Comparison of ENCODE assay signal across 30 mouse cellular contexts in genomic region chr7:98139216-98139615, GRCm38 (mm10). TPM values are rescaled to one million over a fixed set of nuclear protein-coding genes. Genes with fewer than 3 reads are reported as not detected.
A peak's percentile ranks its signal among the peaks of the same experiment; 100 is the strongest.
DNase-seq lines count a peak whose midpoint lies in the region; ATAC-seq and TF ChIP-seq lines count a peak whose summit lies in the region.
"Had no signal": no experiment of that assay in that cellular context is flagged by ENCODE, and none has a peak within 500 bp of the region (broad histone marks: within the 10 kb centered on the region; RNA-seq: fewer than 3 reads in every experiment).

No protein-coding gene starts in this region.

- H3K4me1 ChIP-seq in heart, embryonic 14.5 days (ENCODE audit: control insufficient read depth in 2 of 2, insufficient read depth in 2 of 2, low read length in 2 of 2), result peaks cover 16 to 21% of the 10 kb centered on the region in 2 experiments
- H3K4me1 ChIP-seq in heart, adult 2 months (ENCODE audit: control insufficient read depth, insufficient read depth, low read length), result no peaks in the 10 kb centered on the region

- TF ChIP-seq EP300 in heart, adult 2 months (IDR thresholded peaks at IDR 0.05; ENCODE audit: insufficient read depth, low read depth, low read length), result no peak

- no peaks in the 10 kb centered on the region for H3K36me3 ChIP-seq in heart, embryonic 14.5 days (ENCODE audit: control insufficient read depth, insufficient read depth, low read length)
- no peaks in the 10 kb centered on the region for H3K36me3 ChIP-seq in heart, adult 2 months (ENCODE audit: control insufficient read depth, insufficient read depth, low read length)
- H3K36me3 ChIP-seq: embryonic facial prominence, embryonic 13.5 days; forebrain, embryonic 10.5 days; forebrain, embryonic 15.5 days; G1E; hindbrain, embryonic 10.5 days had no signal

- no peak for ATAC-seq in heart, embryonic 14.5 days (ENCODE audit: insufficient number of reproducible peaks, insufficient read depth, low FRiP score, low read depth)
- ATAC-seq: forebrain, embryonic 15.5 days; hindbrain, embryonic 16.5 days; midbrain, embryonic 13.5 days; Patski had no signal

- 10% methylated on average over 9 of the region's 9 CpGs for WGBS in heart, embryonic 14.5 days
- WGBS in heart, adult 2 months, result 31% methylated on average over 9 of the region's 9 CpGs

- H3K27me3 ChIP-seq in heart, embryonic 14.5 days (ENCODE audit: control insufficient read depth, insufficient read depth, low read length), result no peaks in the 10 kb centered on the region
- no peaks in the 10 kb centered on the region for H3K27me3 ChIP-seq in heart, adult 2 months (ENCODE audit: control insufficient read depth, insufficient read depth, low read length)
- H3K27me3 ChIP-seq: embryonic facial prominence, embryonic 13.5 days; forebrain, embryonic 15.5 days; midbrain, embryonic 13.5 days; neural tube, embryonic 13.5 days; Patski had no signal

- H3K4me3 ChIP-seq in heart, embryonic 14.5 days (ENCODE audit: control insufficient read depth in 1 of 2, insufficient read depth in 1 of 2, low read depth in 1 of 2, low read length in 2 of 2), result no peak overlapping the region
- H3K4me3 ChIP-seq in heart, adult 2 months, result no peak overlapping the region
- H3K4me3 ChIP-seq: embryonic facial prominence, embryonic 13.5 days; forebrain, embryonic 10.5 days; forebrain, embryonic 15.5 days; hindbrain, embryonic 10.5 days; midbrain, embryonic 13.5 days; neural tube, embryonic 13.5 days had no signal

- peak; percentile 56 for DNase-seq in adrenal gland, adult 2 months
- DNase-seq in adrenal gland, postnatal 4 days (ENCODE audit: low spot score in 2 of 2), result no peak
- peak; percentile 49 for DNase-seq in embryo, embryonic 11 days
- no peak for DNase-seq in embryo, embryonic 9.5 days (ENCODE audit: extremely low spot score)
- DNase-seq in heart, adult 2 months, result no peak
- DNase-seq in retina, postnatal 1 day, result peak; percentile 45
- no peak for DNase-seq in retina, embryonic 14.5 days (ENCODE audit: low spot score)
- DNase-seq: cerebellum, adult 18-20 months; cerebellum, postnatal 14 days; gastrocnemius, postnatal 25 days; heart, adult 11 months; kidney, adult 8-10 months; kidney, postnatal 4 days; liver; lung, adult 2 months; lung, postnatal 10 days; right cerebral cortex, postnatal 14 days had no signal

- H3K27ac ChIP-seq in heart, embryonic 14.5 days (replicated peaks in 1 of 2; ENCODE audit: control insufficient read depth in 1 of 2, insufficient read depth in 1 of 2, low read depth in 2 of 2, low read length in 2 of 2), result peak overlapping the region in 1 of 2 experiments; percentile 19; a peak in 1 of 4 replicates
- H3K27ac ChIP-seq in heart, adult 2 months, result no peak overlapping the region
- H3K27ac ChIP-seq: embryonic facial prominence, embryonic 13.5 days; forebrain, embryonic 10.5 days; forebrain, embryonic 15.5 days; hindbrain, embryonic 10.5 days; kidney, postnatal 0 days; liver, embryonic 14.5 days; macrophage; midbrain, embryonic 13.5 days; neural tube, embryonic 13.5 days had no signal

- TF ChIP-seq POLR2A in heart, adult 2 months (IDR thresholded peaks at IDR 0.05; ENCODE audit: insufficient read depth, low read depth, low read length), result no peak

- H3K9ac ChIP-seq in heart, embryonic 14.5 days (ENCODE audit: low read length), result no peak overlapping the region
- H3K9ac ChIP-seq in heart, adult 2 months (ENCODE audit: low read depth, low read length), result no peak overlapping the region
- H3K9ac ChIP-seq: embryonic facial prominence, embryonic 13.5 days; forebrain, embryonic 15.5 days; liver, embryonic 14.5 days; midbrain, embryonic 13.5 days; neural tube, embryonic 13.5 days had no signal

- no peaks in the 10 kb centered on the region for H3K9me3 ChIP-seq in heart, embryonic 14.5 days (ENCODE audit: control insufficient read depth, low read length)
- H3K9me3 ChIP-seq: embryonic facial prominence, embryonic 13.5 days; forebrain, embryonic 10.5 days; forebrain, embryonic 15.5 days; G1E; hindbrain, embryonic 10.5 days; midbrain, embryonic 13.5 days; neural tube, embryonic 13.5 days had no signal

- TF ChIP-seq CTCF in heart, adult 2 months (IDR thresholded peaks at IDR 0.05), result no peak

- peak overlapping the region; percentile 43 for H3K4me2 ChIP-seq in heart, embryonic 14.5 days (ENCODE audit: low read length)
- H3K4me2 ChIP-seq: embryonic facial prominence, embryonic 13.5 days; forebrain, embryonic 15.5 days; midbrain, embryonic 13.5 days; neural tube, embryonic 13.5 days had no signal

- H3K79me2 ChIP-seq in heart, adult 2 months (replicated peaks; ENCODE audit: control insufficient read depth, insufficient read depth, low read length), result no peaks in the 10 kb centered on the region

- intact Hi-C loops in heart, adult 2 months (cut with DNase I), result no loop called here

RNA-seq across cellular contexts. Expression of gene Omp, which starts 6.1 kb away (rescaled TPM):
- total RNA-seq in adrenal gland, adult 2 months (2021), result 1 to 10 TPM in 1 of 2 experiments, under 1 TPM in 1; 0.17 to 5.7 TPM
- polyA plus RNA-seq in adrenal gland, adult 2 months (2012; rRNA removed), result 3.3 and 10.3 TPM in 2 replicates
- 1 to 10 TPM in 1 of 2 experiments, under 1 TPM in 1; 0.79 to 1.3 TPM for total RNA-seq in adrenal gland, postnatal 4 days (2021)
- 0.09 TPM in 2 replicates for polyA plus RNA-seq in heart, embryonic 14.5 days (2014; fragmentation: Nextera tagmentation; extraction: Ambion mirVana)
- under 1 TPM in 1 of 2 experiments, not detected in 1; 0.14 TPM for total RNA-seq in heart, adult 2 months (2021)
- polyA plus RNA-seq in heart, adult 2 months (2012; rRNA removed), result 0.06 TPM in 1 of 2 replicates, not detected in the other
- polyA plus RNA-seq: G1E, macrophage had no signal

RNA-seq across cellular contexts. Expression of gene Myo7a, which starts 19.9 kb away (rescaled TPM):
- 100 to 1,000 TPM; 140 to 146 TPM for total RNA-seq in adrenal gland, adult 2 months (2021)
- polyA plus RNA-seq in adrenal gland, adult 2 months (2012; rRNA removed), result 136 and 180 TPM in 2 replicates
- total RNA-seq in adrenal gland, postnatal 4 days (2021), result 100 to 1,000 TPM; 132 to 153 TPM
- 5.3 and 7.6 TPM in 2 replicates for polyA plus RNA-seq in heart, embryonic 14.5 days (2014; fragmentation: Nextera tagmentation; extraction: Ambion mirVana)
- total RNA-seq in heart, adult 2 months (2021), result 1 to 10 TPM; 4.5 to 5.9 TPM
- polyA plus RNA-seq in heart, adult 2 months (2012; rRNA removed), result 7.1 and 10.8 TPM in 2 replicates

RNA-seq across cellular contexts. Expression of gene Capn5, which starts 38.9 kb away (rescaled TPM):
- 1 to 10 TPM; 4.1 to 6.1 TPM for total RNA-seq in adrenal gland, adult 2 months (2021)
- 8.4 and 11.2 TPM in 2 replicates for polyA plus RNA-seq in adrenal gland, adult 2 months (2012; rRNA removed)
- total RNA-seq in adrenal gland, postnatal 4 days (2021), result 10 to 100 TPM; 15.6 to 18.7 TPM
- 1.8 and 2.5 TPM in 2 replicates for polyA plus RNA-seq in heart, embryonic 14.5 days (2014; fragmentation: Nextera tagmentation; extraction: Ambion mirVana)
- total RNA-seq in heart, adult 2 months (2021), result 1 to 10 TPM; 1.8 to 2.4 TPM
- 3.7 and 4.6 TPM in 2 replicates for polyA plus RNA-seq in heart, adult 2 months (2012; rRNA removed)

Comparison
In these comparisons a context has a peak if more than half of its experiments do, and no peak if none do; other contexts are left out.
1. DNase-seq: peak in adrenal gland, adult 2 months (single experiment), embryo, embryonic 11 days (single experiment) and retina, postnatal 1 day (single experiment); none in adrenal gland, postnatal 4 days (0 of 2), embryo, embryonic 9.5 days (single experiment), heart, adult 2 months (0 of 2) and retina, embryonic 14.5 days (single experiment).
2. RNA of gene Myo7a, which starts 19.9 kb away (total RNA-seq): 132 to 153 TPM in adrenal gland, postnatal 4 days and 140 to 146 TPM in adrenal gland, adult 2 months; 4.5 to 5.9 TPM in heart, adult 2 months; every median in the first group is over 10 times any median in the second.